Mouse (Mus musculus): ENCODE data around the gene Ifnar2.
A peak's percentile ranks its signal among the peaks of the same experiment; 100 is the strongest.
"Not testable (repeated sequence)": the region's sequence is repeated elsewhere in the genome, so short reads cannot be mapped to it uniquely, and the experiment has no call there.

Gene Ifnar2

GRCm38 (mm10) chr16:91426586-91426985 is 54.0 kb downstream of the Ifnar2 start:
- DNase-seq (ENCODE audit: low read depth, low spot score): no peak

- DNase-seq (ENCODE audit: low read depth, low spot score): no peak
Observed at GRCm38 (mm10) chr16:91427461-91427860, 54.9 kb downstream of the Ifnar2 start.

GRCm38 (mm10) chr16:91428259-91428865 is 55.8 kb downstream of the Ifnar2 start:
- no peak for DNase-seq (ENCODE audit: low read depth, low spot score)

- peak; percentile 40 for DNase-seq (ENCODE audit: low read depth, low spot score)
Observed at GRCm38 (mm10) chr16:91432720-91433328, 60.2 kb downstream of the Ifnar2 start.

- peak; percentile 44 for DNase-seq (ENCODE audit: low read depth, low spot score)
Observed at GRCm38 (mm10) chr16:91433329-91433933, 60.8 kb downstream of the Ifnar2 start.

GRCm38 (mm10) chr16:91434119-91434518 is 61.5 kb downstream of the Ifnar2 start:
- no peak for DNase-seq (ENCODE audit: low read depth, low spot score)

GRCm38 (mm10) chr16:91438081-91438480 is 65.5 kb downstream of the Ifnar2 start:
- no peak for DNase-seq (ENCODE audit: low read depth, low spot score)

GRCm38 (mm10) chr16:91438599-91438998 is 66.0 kb downstream of the Ifnar2 start:
- DNase-seq (ENCODE audit: low read depth, low spot score): not testable (repeated sequence)

GRCm38 (mm10) chr16:91441366-91441765 is 68.8 kb downstream of the Ifnar2 start:
- no peak for DNase-seq (ENCODE audit: low read depth, low spot score)

GRCm38 (mm10) chr16:91441811-91442240 is 69.2 kb downstream of the Ifnar2 start:
- no peak for DNase-seq (ENCODE audit: low read depth, low spot score)

GRCm38 (mm10) chr16:91442446-91442845 is 69.9 kb downstream of the Ifnar2 start:
- DNase-seq (ENCODE audit: low read depth, low spot score): no peak

GRCm38 (mm10) chr16:91443211-91443611 is 70.6 kb downstream of the Ifnar2 start:
- DNase-seq (ENCODE audit: low read depth, low spot score): no peak

GRCm38 (mm10) chr16:91444847-91445246 is 72.3 kb downstream of the Ifnar2 start:
- DNase-seq (ENCODE audit: low read depth, low spot score): peak; percentile 40

- peak; percentile 53 for DNase-seq (ENCODE audit: low read depth, low spot score)
Observed at GRCm38 (mm10) chr16:91445566-91445965, 73.0 kb downstream of the Ifnar2 start.

GRCm38 (mm10) chr16:91446778-91447511 is 74.4 kb downstream of the Ifnar2 start:
- peak; percentile 86 for DNase-seq (ENCODE audit: low read depth, low spot score)

GRCm38 (mm10) chr16:91447512-91447900 is 74.9 kb downstream of the Ifnar2 start:
- no peak for DNase-seq (ENCODE audit: low read depth, low spot score)

GRCm38 (mm10) chr16:91448088-91448487 is 75.5 kb downstream of the Ifnar2 start:
- DNase-seq (ENCODE audit: low read depth, low spot score): peak; percentile 39

GRCm38 (mm10) chr16:91448895-91449294 is 76.3 kb downstream of the Ifnar2 start:
- no peak for DNase-seq (ENCODE audit: low read depth, low spot score)

- DNase-seq (ENCODE audit: low read depth, low spot score): peak; percentile 49
Observed at GRCm38 (mm10) chr16:91450137-91451064, 77.8 kb downstream of the Ifnar2 start.

GRCm38 (mm10) chr16:91451949-91452348 is 79.4 kb downstream of the Ifnar2 start:
- peak; percentile 86 for DNase-seq (ENCODE audit: low read depth, low spot score)

GRCm38 (mm10) chr16:91452363-91452896 is 79.8 kb downstream of the Ifnar2 start:
- peak; percentile 77 for DNase-seq (ENCODE audit: low read depth, low spot score)

Data from A20 (cell line).